Mouse (Mus musculus) hindbrain, embryonic 10.5 days (tissue): ENCODE results near the gene Gucy1b2. TPM values are rescaled to one million over a fixed set of nuclear protein-coding genes. Genes with fewer than 3 reads are reported as not detected.
A peak's percentile ranks its signal among the peaks of the same experiment; 100 is the strongest.

Experiments used
- DNase-seq: peaks from one replicate; pipeline ENCODE4 v3.0.0-alpha.2; 2017; ENCODE audit warnings: low spot score
- H3K27ac ChIP-seq: fragments of 300-500 bp; sonication (generic); 2 replicates; pipeline ENCODE4 v1.5.1; 2016; ENCODE audit warnings: mild to moderate bottlenecking, moderate library complexity
- H3K27me3 ChIP-seq: fragments of 300-500 bp; sonication (generic); 2 replicates; pipeline ENCODE4 v1.6.1; 2016; ENCODE audit warnings: mild to moderate bottlenecking; ENCODE audit not compliant: poor library complexity, insufficient read depth, severe bottlenecking
- H3K36me3 ChIP-seq: fragments of 300-500 bp; sonication (generic); 2 replicates; pipeline ENCODE4 v1.6.1; 2016; ENCODE audit warnings: mild to moderate bottlenecking, moderate library complexity
- H3K4me1 ChIP-seq: fragments of 300-500 bp; sonication (generic); replicated peaks from 2 replicates; pipeline ENCODE4 v1.6.1; 2016; ENCODE audit warnings: mild to moderate bottlenecking
- H3K4me3 ChIP-seq: fragments of 300-500 bp; sonication (generic); 2 replicates; pipeline ENCODE4 v1.5.1; 2016; ENCODE audit warnings: mild to moderate bottlenecking, moderate library complexity
- H3K9me3 ChIP-seq: fragments of 300-500 bp; sonication (generic); 2 replicates; pipeline ENCODE4 v1.6.1; 2016; ENCODE audit warnings: mild to moderate bottlenecking, moderate library complexity
- WGBS: fragments of 180-500 bp; shearing (Covaris S2); methylation state at CpG from one replicate; pipeline ENCODE4 v1.1.7; 2016; 5-methylcytosine and 5-hydroxymethylcytosine counted together
- polyA plus RNA-seq: library from polyadenylated mRNA; unstranded; fragments of >200 nt; fragmentation: Nextera tagmentation; extraction: Ambion mirVana; gene quantifications from 2 replicates; pipeline ENCODE4 v1.2.1, GENCODE M21; 2016

Gene Gucy1b2
- polyA plus RNA-seq, 1 experiment from 2014 or later = 0.09 TPM

GRCm38 (mm10) chr14:62383109-62383508, 73.0 kb downstream of the Gucy1b2 start:
- no peak overlapping the region for H3K27ac ChIP-seq
- H3K36me3 ChIP-seq = no peaks in the 10 kb centered on the region
- no peaks in the 10 kb centered on the region for H3K9me3 ChIP-seq
- no peak for DNase-seq
- H3K27me3 ChIP-seq = no peaks in the 10 kb centered on the region
- WGBS = 88% methylated on average over 3 of the region's 3 CpGs
- no peak overlapping the region for H3K4me3 ChIP-seq
- H3K4me1 ChIP-seq = no peaks in the 10 kb centered on the region

- Histone ChIP-seq H3K4me3 (no peak overlapping the region), H3K27me3 (no peaks in the 10 kb centered on the region), H3K9me3 (no peaks in the 10 kb centered on the region), H3K4me1 (no peaks in the 10 kb centered on the region), H3K27ac (0 out of 2 replicates have a peak overlapping the region, but pooled peaks have one; percentile 12), H3K36me3 (peaks cover 17% of the 10 kb centered on the region)
- 73% methylated on average over 6 of the region's 6 CpGs for WGBS
- DNase-seq = no peak
These were observed 75.5 kb downstream of the Gucy1b2 start for GRCm38 (mm10) chr14:62380606-62381005.

GRCm38 (mm10) chr14:62379391-62379790, 76.7 kb downstream of the Gucy1b2 start:
- Histone ChIP-seq H3K4me1 (no peaks in the 10 kb centered on the region), H3K27me3 (no peaks in the 10 kb centered on the region), H3K36me3 (peaks cover 18% of the 10 kb centered on the region), H3K9me3 (no peaks in the 10 kb centered on the region), H3K4me3 (no peak overlapping the region), H3K27ac (no peak overlapping the region)
- DNase-seq = no peak
- WGBS = 97% methylated on average over 2 of the region's 2 CpGs

- DNase-seq = no peak
- no peaks in the 10 kb centered on the region for H3K9me3 ChIP-seq
- H3K4me1 ChIP-seq = no peaks in the 10 kb centered on the region
- WGBS = 91% methylated on average over 2 of the region's 2 CpGs
- no peaks in the 10 kb centered on the region for H3K27me3 ChIP-seq
- H3K36me3 ChIP-seq = peaks cover 23% of the 10 kb centered on the region
- no peak overlapping the region for H3K27ac ChIP-seq
- H3K4me3 ChIP-seq = no peak overlapping the region
These were observed 80.0 kb downstream of the Gucy1b2 start for GRCm38 (mm10) chr14:62376115-62376514.

- DNase-seq = no peak
- Histone ChIP-seq H3K27ac (no peak overlapping the region), H3K27me3 (no peaks in the 10 kb centered on the region), H3K4me1 (no peaks in the 10 kb centered on the region), H3K9me3 (no peaks in the 10 kb centered on the region), H3K4me3 (no peak overlapping the region), H3K36me3 (peaks cover 23% of the 10 kb centered on the region)
These were observed 80.4 kb downstream of the Gucy1b2 start for GRCm38 (mm10) chr14:62375694-62376093.

GRCm38 (mm10) chr14:62374001-62374400, 82.1 kb downstream of the Gucy1b2 start:
- Histone ChIP-seq H3K27ac (no peak overlapping the region), H3K27me3 (no peaks in the 10 kb centered on the region), H3K4me1 (no peaks in the 10 kb centered on the region), H3K4me3 (no peak overlapping the region), H3K36me3 (peaks cover 39% of the 10 kb centered on the region), H3K9me3 (no peaks in the 10 kb centered on the region)
- no peak for DNase-seq
- WGBS = 85% methylated on average over 10 of the region's 10 CpGs

GRCm38 (mm10) chr14:62370819-62371218, 85.3 kb downstream of the Gucy1b2 start:
- Histone ChIP-seq H3K36me3 (peaks cover 51% of the 10 kb centered on the region), H3K4me3 (no peak overlapping the region), H3K27ac (no peak overlapping the region), H3K27me3 (no peaks in the 10 kb centered on the region), H3K9me3 (no peaks in the 10 kb centered on the region), H3K4me1 (no peaks in the 10 kb centered on the region)
- WGBS = 85% methylated on average over 6 of the region's 6 CpGs
- DNase-seq = no peak

- H3K9me3 ChIP-seq = no peaks in the 10 kb centered on the region
- H3K4me3 ChIP-seq = no peak overlapping the region
- no peak overlapping the region for H3K27ac ChIP-seq
- no peak for DNase-seq
- H3K36me3 ChIP-seq = peaks cover 69% of the 10 kb centered on the region
- WGBS = 92% methylated on average over 2 of the region's 2 CpGs
- H3K27me3 ChIP-seq = no peaks in the 10 kb centered on the region
- 0 out of 2 replicates have a peak, but pooled peaks cover 3% of the 10 kb centered on the region for H3K4me1 ChIP-seq
These were observed 92.3 kb downstream of the Gucy1b2 start for GRCm38 (mm10) chr14:62363774-62364173.

- H3K4me1 ChIP-seq = 0 out of 2 replicates have a peak, but pooled peaks cover 3% of the 10 kb centered on the region
- no peak overlapping the region for H3K27ac ChIP-seq
- H3K36me3 ChIP-seq = peaks cover 50% of the 10 kb centered on the region
- H3K4me3 ChIP-seq = no peak overlapping the region
- 73% methylated on average over 8 of the region's 8 CpGs for WGBS
- no peak for DNase-seq
- no peaks in the 10 kb centered on the region for H3K27me3 ChIP-seq
- no peaks in the 10 kb centered on the region for H3K9me3 ChIP-seq
These were observed 94.7 kb downstream of the Gucy1b2 start for GRCm38 (mm10) chr14:62361263-62361980.

- no peak for DNase-seq
- H3K27ac ChIP-seq = no peak overlapping the region
- H3K27me3 ChIP-seq = no peaks in the 10 kb centered on the region
- WGBS = 87% methylated on average over 7 of the region's 7 CpGs
- H3K36me3 ChIP-seq = peaks cover 20% of the 10 kb centered on the region
- no peaks in the 10 kb centered on the region for H3K9me3 ChIP-seq
- 0 out of 2 replicates have a peak, but pooled peaks cover 3% of the 10 kb centered on the region for H3K4me1 ChIP-seq
- H3K4me3 ChIP-seq = no peak overlapping the region
These were observed 100.9 kb downstream of the Gucy1b2 start for GRCm38 (mm10) chr14:62355201-62355600.

- H3K27ac ChIP-seq = no peak overlapping the region
- 92% methylated on average over 5 of the region's 5 CpGs for WGBS
These were observed 102.3 kb downstream of the Gucy1b2 start for GRCm38 (mm10) chr14:62353793-62354192.

GRCm38 (mm10) chr14:62353372-62353771, 102.7 kb downstream of the Gucy1b2 start:
- WGBS = 75% methylated on average over 9 of the region's 9 CpGs
- Histone ChIP-seq H3K27me3 (no peaks in the 10 kb centered on the region), H3K27ac (no peak overlapping the region), H3K36me3 (peaks cover 29% of the 10 kb centered on the region), H3K9me3 (no peaks in the 10 kb centered on the region), H3K4me3 (no peak overlapping the region), H3K4me1 (no peaks in the 10 kb centered on the region)
- no peak for DNase-seq

More at GRCm38 (mm10) chr14:62353793-62354192, 102.3 kb downstream of the Gucy1b2 start:
- peaks cover 29% of the 10 kb centered on the region for H3K36me3 ChIP-seq
- H3K27me3 ChIP-seq = no peaks in the 10 kb centered on the region
- no peak for DNase-seq
- no peaks in the 10 kb centered on the region for H3K4me1 ChIP-seq
- H3K9me3 ChIP-seq = no peaks in the 10 kb centered on the region
- no peak overlapping the region for H3K4me3 ChIP-seq

- H3K36me3 ChIP-seq = peaks cover 29% of the 10 kb centered on the region
- no peak overlapping the region for H3K27ac ChIP-seq
- H3K4me3 ChIP-seq = no peak overlapping the region
- no peaks in the 10 kb centered on the region for H3K27me3 ChIP-seq
- 87% methylated on average over 3 of the region's 3 CpGs for WGBS
- DNase-seq = no peak
- H3K9me3 ChIP-seq = no peaks in the 10 kb centered on the region
- H3K4me1 ChIP-seq = no peaks in the 10 kb centered on the region
These were observed 105.2 kb downstream of the Gucy1b2 start for GRCm38 (mm10) chr14:62350890-62351289.
